Mouse (Mus musculus) hindbrain, embryonic 10.5 days (tissue): ENCODE data around the gene Osbpl6. TPM values are rescaled to one million over a fixed set of nuclear protein-coding genes. Genes with fewer than 3 reads are reported as not detected.

ENCODE experiments used
- DNase-seq: peaks from one replicate; pipeline ENCODE4 v3.0.0-alpha.2; 2017; ENCODE audit warnings: low spot score
- H3K27ac ChIP-seq: fragments of 300-500 bp; sonication (generic); 2 replicates; pipeline ENCODE4 v1.5.1; 2016; ENCODE audit warnings: mild to moderate bottlenecking, moderate library complexity
- H3K27me3 ChIP-seq: fragments of 300-500 bp; sonication (generic); 2 replicates; pipeline ENCODE4 v1.6.1; 2016; ENCODE audit warnings: mild to moderate bottlenecking; ENCODE audit not compliant: poor library complexity, insufficient read depth, severe bottlenecking
- H3K36me3 ChIP-seq: fragments of 300-500 bp; sonication (generic); 2 replicates; pipeline ENCODE4 v1.6.1; 2016; ENCODE audit warnings: mild to moderate bottlenecking, moderate library complexity
- H3K4me1 ChIP-seq: fragments of 300-500 bp; sonication (generic); replicated peaks from 2 replicates; pipeline ENCODE4 v1.6.1; 2016; ENCODE audit warnings: mild to moderate bottlenecking
- H3K4me3 ChIP-seq: fragments of 300-500 bp; sonication (generic); 2 replicates; pipeline ENCODE4 v1.5.1; 2016; ENCODE audit warnings: mild to moderate bottlenecking, moderate library complexity
- H3K9me3 ChIP-seq: fragments of 300-500 bp; sonication (generic); 2 replicates; pipeline ENCODE4 v1.6.1; 2016; ENCODE audit warnings: mild to moderate bottlenecking, moderate library complexity
- WGBS: fragments of 180-500 bp; shearing (Covaris S2); methylation state at CpG from one replicate; pipeline ENCODE4 v1.1.7; 2016; 5-methylcytosine and 5-hydroxymethylcytosine counted together
- polyA plus RNA-seq: library from polyadenylated mRNA; unstranded; fragments of >200 nt; fragmentation: Nextera tagmentation; extraction: Ambion mirVana; gene quantifications from 2 replicates; pipeline ENCODE4 v1.2.1, GENCODE M21; 2016

Gene Osbpl6
- polyA plus RNA-seq, 1 experiment from 2014 or later, result 15.4 TPM

- 81% methylated on average over 7 of the region's 7 CpGs for WGBS
- no peak for DNase-seq
- no peak overlapping the region for H3K27ac ChIP-seq
- H3K36me3 ChIP-seq, result no peaks in the 10 kb centered on the region
- H3K4me3 ChIP-seq, result no peak overlapping the region
- H3K4me1 ChIP-seq, result 0 out of 2 replicates have a peak, but pooled peaks cover 7% of the 10 kb centered on the region
- no peaks in the 10 kb centered on the region for H3K27me3 ChIP-seq
- H3K9me3 ChIP-seq, result no peaks in the 10 kb centered on the region
These were observed 27.9 kb downstream of the Osbpl6 start for GRCm38 (mm10) chr2:76434224-76434623.

DNA sequence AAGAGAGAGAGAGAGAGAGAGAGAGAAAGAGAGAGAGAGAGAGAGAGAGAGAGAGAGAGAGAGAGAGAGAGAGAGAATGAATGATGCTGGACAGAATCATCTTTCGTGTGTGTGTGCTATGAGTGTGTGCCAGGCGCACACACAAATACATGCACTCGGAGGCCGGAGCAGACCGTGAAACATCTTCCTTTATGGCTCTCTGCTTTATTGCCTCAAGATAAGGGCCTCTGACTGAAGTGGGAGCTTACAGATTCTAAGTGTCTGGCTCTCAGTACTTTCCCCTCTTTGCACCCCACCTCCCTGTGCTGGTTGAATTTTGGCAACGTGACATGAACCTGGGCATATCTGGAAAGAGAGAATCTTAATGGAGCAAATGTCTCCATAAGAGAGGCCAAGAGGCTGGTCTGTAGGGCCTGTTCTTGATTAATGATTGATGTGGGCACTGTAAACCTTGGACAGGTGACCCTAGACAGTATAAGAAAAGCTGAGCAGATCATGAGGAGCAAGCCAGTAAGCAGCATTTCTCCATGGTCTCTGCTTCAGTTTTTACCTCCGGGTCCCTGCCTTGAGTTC lies 29.4 kb downstream of the Osbpl6 start:
- 82% methylated on average over 7 of the region's 7 CpGs for WGBS
- no peak overlapping the region for H3K4me3 ChIP-seq
- H3K27me3 ChIP-seq, result no peaks in the 10 kb centered on the region
- H3K27ac ChIP-seq, result no peak overlapping the region
- H3K36me3 ChIP-seq, result no peaks in the 10 kb centered on the region
- DNase-seq, result no peak
- H3K9me3 ChIP-seq, result no peaks in the 10 kb centered on the region
- H3K4me1 ChIP-seq, result 0 out of 2 replicates have a peak, but pooled peaks cover 7% of the 10 kb centered on the region

DNA sequence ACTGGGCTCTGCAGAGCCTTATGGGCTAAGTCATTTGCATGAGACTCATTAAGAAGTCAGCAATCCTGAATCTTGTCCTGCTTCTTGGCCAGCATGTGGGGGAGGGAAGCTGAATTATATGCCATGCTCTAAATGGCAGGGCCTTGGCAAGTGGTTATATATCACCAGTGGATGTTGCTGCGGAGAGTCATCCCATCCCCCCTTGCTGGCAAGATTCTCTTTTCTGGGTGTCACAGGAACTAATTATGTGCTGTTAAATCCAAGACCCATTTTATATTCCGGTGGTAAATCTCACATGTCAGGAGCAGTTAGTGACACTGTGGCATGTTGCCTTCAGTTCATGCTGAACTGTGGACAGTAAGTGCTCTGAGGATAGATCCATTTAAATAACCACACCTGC lies 31.1 kb downstream of the Osbpl6 start:
- no peak overlapping the region for H3K4me3 ChIP-seq
- H3K4me1 ChIP-seq, result peaks cover 15% of the 10 kb centered on the region
- H3K27me3 ChIP-seq, result no peaks in the 10 kb centered on the region
- H3K27ac ChIP-seq, result no peak overlapping the region
- H3K36me3 ChIP-seq, result no peaks in the 10 kb centered on the region
- no peaks in the 10 kb centered on the region for H3K9me3 ChIP-seq
- DNase-seq, result no peak
- WGBS, result 89% methylated on average over 2 of the region's 2 CpGs

- Histone ChIP-seq H3K27me3 (no peaks in the 10 kb centered on the region), H3K9me3 (no peaks in the 10 kb centered on the region), H3K4me1 (peaks cover 13% of the 10 kb centered on the region), H3K27ac (no peak overlapping the region), H3K36me3 (no peaks in the 10 kb centered on the region), H3K4me3 (no peak overlapping the region)
- no peak for DNase-seq
- 64% methylated on average over 2 of the region's 2 CpGs for WGBS
These were observed 33.2 kb downstream of the Osbpl6 start for GRCm38 (mm10) chr2:76439540-76439939.

GRCm38 (mm10) chr2:76442086-76442485 lies 35.8 kb downstream of the Osbpl6 start:
- H3K4me3 ChIP-seq, result no peak overlapping the region
- H3K27ac ChIP-seq, result 0 out of 2 replicates have a peak overlapping the region, but pooled peaks have one; percentile 16
- H3K4me1 ChIP-seq, result peaks cover 13% of the 10 kb centered on the region
- 55% methylated on average over 3 of the region's 3 CpGs for WGBS
- no peaks in the 10 kb centered on the region for H3K27me3 ChIP-seq
- no peaks in the 10 kb centered on the region for H3K36me3 ChIP-seq
- H3K9me3 ChIP-seq, result no peaks in the 10 kb centered on the region
- DNase-seq, result no peak

DNA sequence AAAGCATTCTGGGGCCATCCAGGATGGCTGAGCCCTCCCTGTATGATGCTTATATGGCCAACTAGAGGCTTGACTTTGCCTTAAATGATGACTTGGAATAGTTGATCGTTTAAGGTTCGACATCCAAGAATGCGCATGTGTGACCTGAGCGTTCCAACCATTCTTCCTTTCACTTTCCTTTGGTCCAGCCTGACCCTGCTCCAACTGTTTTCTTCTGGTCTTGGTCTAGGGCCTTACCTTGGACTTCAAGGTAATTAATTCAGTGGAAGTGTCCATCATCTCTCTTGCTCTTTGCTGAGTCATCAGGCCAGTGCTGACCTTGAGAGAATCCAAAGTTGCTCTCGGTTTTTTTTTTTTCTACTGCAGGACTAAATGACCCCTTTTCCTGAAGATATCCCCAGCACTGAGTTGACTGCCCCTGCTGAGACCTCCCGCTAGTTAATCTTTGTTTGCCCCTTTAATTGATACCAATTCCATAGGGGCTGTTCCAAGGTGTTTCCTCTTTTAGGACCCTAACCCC lies 43.6 kb downstream of the Osbpl6 start:
- Histone ChIP-seq H3K27me3 (no peaks in the 10 kb centered on the region), H3K4me1 (no peaks in the 10 kb centered on the region), H3K36me3 (no peaks in the 10 kb centered on the region), H3K9me3 (no peaks in the 10 kb centered on the region), H3K27ac (no peak overlapping the region), H3K4me3 (no peak overlapping the region)
- no peak for DNase-seq
- WGBS, result 82% methylated on average over 6 of the region's 6 CpGs

GRCm38 (mm10) chr2:76466723-76467122 lies 60.4 kb downstream of the Osbpl6 start:
- DNase-seq, result no peak
- WGBS, result 94% methylated on average over 5 of the region's 5 CpGs
- no peaks in the 10 kb centered on the region for H3K9me3 ChIP-seq
- 0 out of 2 replicates have a peak, but pooled peaks cover 3% of the 10 kb centered on the region for H3K4me1 ChIP-seq
- H3K27me3 ChIP-seq, result no peaks in the 10 kb centered on the region
- no peak overlapping the region for H3K27ac ChIP-seq
- no peaks in the 10 kb centered on the region for H3K36me3 ChIP-seq
- no peak overlapping the region for H3K4me3 ChIP-seq

GRCm38 (mm10) chr2:76468204-76468603 lies 61.9 kb downstream of the Osbpl6 start:
- no peak overlapping the region for H3K27ac ChIP-seq
- no peaks in the 10 kb centered on the region for H3K36me3 ChIP-seq
- H3K9me3 ChIP-seq, result no peaks in the 10 kb centered on the region
- 0 out of 2 replicates have a peak, but pooled peaks cover 3% of the 10 kb centered on the region for H3K4me1 ChIP-seq
- 82% methylated on average over 8 of the region's 8 CpGs for WGBS
- H3K27me3 ChIP-seq, result no peaks in the 10 kb centered on the region
- DNase-seq, result no peak
- H3K4me3 ChIP-seq, result no peak overlapping the region

GRCm38 (mm10) chr2:76469091-76469750 lies 62.9 kb downstream of the Osbpl6 start:
- Histone ChIP-seq H3K36me3 (no peaks in the 10 kb centered on the region), H3K9me3 (no peaks in the 10 kb centered on the region), H3K4me1 (0 out of 2 replicates have a peak, but pooled peaks cover 3% of the 10 kb centered on the region), H3K27me3 (no peaks in the 10 kb centered on the region), H3K27ac (no peak overlapping the region), H3K4me3 (no peak overlapping the region)
- DNase-seq, result no peak
- WGBS, result 93% methylated on average over 6 of the region's 6 CpGs

DNA sequence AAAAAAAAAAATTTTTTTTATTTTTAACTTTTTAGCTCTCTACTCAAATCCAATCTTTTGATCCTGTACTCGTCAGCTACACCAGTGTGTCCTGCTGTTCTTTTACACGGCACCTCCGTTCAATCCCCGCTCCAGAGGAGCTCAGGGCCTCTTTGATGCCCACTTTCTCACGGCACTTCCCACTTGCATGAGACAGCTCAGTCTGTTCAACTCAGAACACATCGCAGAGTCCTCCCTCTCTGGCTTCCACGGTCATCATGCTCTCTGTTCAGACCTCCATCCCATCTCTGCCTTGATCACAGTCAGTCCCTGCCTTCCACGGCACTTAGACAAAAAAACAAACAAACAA lies 63.4 kb downstream of the Osbpl6 start:
- H3K27me3 ChIP-seq, result no peaks in the 10 kb centered on the region
- 0 out of 2 replicates have a peak, but pooled peaks cover 3% of the 10 kb centered on the region for H3K4me1 ChIP-seq
- no peak overlapping the region for H3K27ac ChIP-seq
- no peak overlapping the region for H3K4me3 ChIP-seq
- H3K9me3 ChIP-seq, result no peaks in the 10 kb centered on the region
- H3K36me3 ChIP-seq, result no peaks in the 10 kb centered on the region
- WGBS, result 83% methylated on average over 8 of the region's 8 CpGs
- DNase-seq, result no peak

- DNase-seq, result no peak
- Histone ChIP-seq H3K4me1 (0 out of 2 replicates have a peak, but pooled peaks cover 3% of the 10 kb centered on the region), H3K27me3 (no peaks in the 10 kb centered on the region), H3K27ac (no peak overlapping the region), H3K36me3 (no peaks in the 10 kb centered on the region), H3K9me3 (no peaks in the 10 kb centered on the region), H3K4me3 (no peak overlapping the region)
- WGBS, result 90% methylated on average over 9 of the region's 9 CpGs
These were observed 64.1 kb downstream of the Osbpl6 start for GRCm38 (mm10) chr2:76470391-76470790.

DNA sequence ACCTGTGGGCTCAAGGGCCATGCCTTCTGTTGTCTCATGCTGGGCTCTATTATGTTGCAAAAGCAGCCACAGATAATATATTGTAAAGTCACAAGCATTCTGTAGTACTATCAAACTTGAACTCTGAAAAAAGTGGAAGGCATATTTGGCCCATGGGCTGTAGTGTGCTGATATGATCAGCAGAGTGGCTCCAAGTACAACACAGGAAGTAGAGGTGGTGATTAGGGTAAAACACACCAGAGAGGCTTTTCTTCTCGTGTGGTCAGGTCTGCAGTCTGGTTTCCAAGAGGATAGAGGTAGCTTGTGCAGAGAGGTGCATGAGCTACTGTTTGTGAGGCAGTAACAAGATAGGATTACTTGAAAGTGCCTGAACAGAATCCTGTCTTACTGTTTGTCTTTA lies 69.5 kb downstream of the Osbpl6 start:
- no peak overlapping the region for H3K4me3 ChIP-seq
- no peak overlapping the region for H3K27ac ChIP-seq
- DNase-seq, result no peak
- WGBS, result 64% methylated on average over 1 of the region's 1 CpGs
- no peaks in the 10 kb centered on the region for H3K36me3 ChIP-seq
- H3K9me3 ChIP-seq, result no peaks in the 10 kb centered on the region
- H3K4me1 ChIP-seq, result 0 out of 2 replicates have a peak, but pooled peaks cover 1% of the 10 kb centered on the region
- H3K27me3 ChIP-seq, result no peaks in the 10 kb centered on the region

GRCm38 (mm10) chr2:76488764-76489163 lies 82.5 kb downstream of the Osbpl6 start:
- no peak for DNase-seq
- H3K9me3 ChIP-seq, result no peaks in the 10 kb centered on the region
- no peaks in the 10 kb centered on the region for H3K27me3 ChIP-seq
- peaks cover 11% of the 10 kb centered on the region for H3K4me1 ChIP-seq
- no peak overlapping the region for H3K27ac ChIP-seq
- no peaks in the 10 kb centered on the region for H3K36me3 ChIP-seq
- 75% methylated on average over 4 of the region's 4 CpGs for WGBS
- no peak overlapping the region for H3K4me3 ChIP-seq
